Mouse (Mus musculus) midbrain, embryonic 13.5 days (tissue): ENCODE results near the gene Ebf1. TPM values are rescaled to one million over a fixed set of nuclear protein-coding genes. Genes with fewer than 3 reads are reported as not detected.

ENCODE experiments used
- ATAC-seq: fragments of 200-750 bp; cut with Nextera tagmentation; 2 replicates; pipeline ENCODE4 v1.8.0; 2017; ENCODE audit warnings: mild to moderate bottlenecking, moderate TSS enrichment, moderate library complexity
- H3K27ac ChIP-seq: fragments of 300-500 bp; sonication (generic); 2 replicates; pipeline ENCODE4 v1.5.1; 2015; ENCODE audit warnings: inconsistent platforms, mild to moderate bottlenecking, moderate library complexity
- H3K27me3 ChIP-seq: fragments of 300-500 bp; sonication (generic); 2 replicates; pipeline ENCODE4 v1.6.1; 2015; ENCODE audit warnings: mild to moderate bottlenecking, inconsistent platforms
- H3K36me3 ChIP-seq: fragments of 300-500 bp; sonication (generic); 2 replicates; pipeline ENCODE4 v1.6.1; 2015; ENCODE audit warnings: mild to moderate bottlenecking, inconsistent platforms
- H3K4me1 ChIP-seq: fragments of 300-500 bp; sonication (generic); replicated peaks from 2 replicates; pipeline ENCODE4 v1.6.1; 2015; ENCODE audit warnings: inconsistent platforms
- H3K4me2 ChIP-seq: fragments of 300-500 bp; sonication (generic); replicated peaks from 2 replicates; pipeline ENCODE4 v1.6.1; 2015; ENCODE audit warnings: moderate library complexity, mild to moderate bottlenecking, inconsistent platforms
- H3K4me3 ChIP-seq: fragments of 300-500 bp; sonication (generic); replicated peaks from 2 replicates; pipeline ENCODE4 v1.5.1; 2015; ENCODE audit warnings: mild to moderate bottlenecking, inconsistent platforms
- H3K9ac ChIP-seq: fragments of 300-500 bp; sonication (generic); replicated peaks from 2 replicates; pipeline ENCODE4 v1.6.1; 2015; ENCODE audit warnings: mild to moderate bottlenecking, inconsistent platforms
- H3K9me3 ChIP-seq: fragments of 300-500 bp; sonication (generic); 2 replicates; pipeline ENCODE4 v1.6.1; 2016; ENCODE audit warnings: mild to moderate bottlenecking, inconsistent platforms
- WGBS: fragments of 180-500 bp; shearing (Covaris S2); methylation state at CpG from one replicate; pipeline ENCODE4 v1.1.7; 2015; 5-methylcytosine and 5-hydroxymethylcytosine counted together
- polyA plus RNA-seq: library from polyadenylated mRNA; unstranded; fragments of >200 nt; fragmentation: Nextera tagmentation; extraction: Ambion mirVana; gene quantifications from 2 replicates; pipeline ENCODE4 v1.2.1, GENCODE M21; 2015

The Ebf1 gene
- polyA plus RNA-seq, 1 experiment from 2014 or later: 94.0 TPM

DNA sequence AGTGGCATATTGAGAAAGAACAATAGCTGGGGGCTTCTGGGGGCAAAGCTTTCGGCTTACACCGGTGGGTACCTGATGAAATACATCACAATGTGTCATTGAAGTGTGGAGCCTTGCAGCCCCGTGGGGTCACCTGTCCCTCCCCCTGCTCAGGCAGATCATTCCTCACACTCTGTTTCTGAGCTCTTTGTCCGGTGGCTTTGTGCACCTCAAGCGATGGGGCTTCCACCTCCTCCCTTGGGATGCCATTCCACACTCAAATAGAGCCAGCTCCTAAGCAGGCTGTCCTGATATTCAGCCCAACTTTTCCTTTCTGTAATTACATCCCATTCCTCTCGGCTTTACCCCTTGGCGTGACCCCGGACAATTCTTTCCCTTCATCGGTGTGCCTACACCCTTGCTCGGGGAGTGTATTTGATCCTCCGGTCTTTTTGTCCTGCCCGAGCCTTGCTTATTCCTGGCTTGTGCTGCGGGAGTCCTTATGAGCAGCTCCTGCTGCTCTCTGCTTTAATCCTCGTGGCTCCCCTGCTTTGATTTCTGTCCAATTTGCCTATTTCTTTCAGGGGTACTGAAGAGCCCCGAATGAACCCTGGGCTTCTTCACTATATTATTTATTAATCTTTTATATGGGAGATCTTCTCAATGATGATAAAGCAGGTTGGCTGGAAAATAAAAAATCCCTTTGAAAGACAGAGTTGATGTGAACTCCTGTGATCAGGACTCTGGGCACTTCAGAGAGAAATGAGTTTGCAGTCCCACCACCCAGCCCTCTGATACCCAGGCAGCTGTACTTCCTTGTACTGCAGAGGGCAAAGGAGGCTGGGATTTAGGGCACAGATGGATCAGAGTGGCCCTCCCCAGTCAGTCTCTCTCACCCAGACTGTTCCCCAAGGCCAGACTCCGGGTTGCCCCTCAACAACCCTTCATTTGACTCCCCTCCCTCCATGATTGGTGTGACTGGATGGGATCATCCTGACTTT lies 160.5 kb downstream of the Ebf1 start:
- 0 out of 2 replicates have a peak overlapping the region, but pooled peaks have one; percentile 4 for H3K9ac ChIP-seq
- H3K9me3 ChIP-seq: no peaks in the 10 kb centered on the region
- peak overlapping the region; percentile 59 for H3K27ac ChIP-seq
- ATAC-seq: peak; percentile 80
- H3K27me3 ChIP-seq: no peaks in the 10 kb centered on the region
- 0 out of 2 replicates have a peak overlapping the region, but pooled peaks have one; percentile 19 for H3K4me2 ChIP-seq
- H3K36me3 ChIP-seq: no peaks in the 10 kb centered on the region
- WGBS: 16% methylated on average over 16 of the region's 16 CpGs
- peaks cover 21% of the 10 kb centered on the region for H3K4me1 ChIP-seq
- H3K4me3 ChIP-seq: no peak overlapping the region

DNA sequence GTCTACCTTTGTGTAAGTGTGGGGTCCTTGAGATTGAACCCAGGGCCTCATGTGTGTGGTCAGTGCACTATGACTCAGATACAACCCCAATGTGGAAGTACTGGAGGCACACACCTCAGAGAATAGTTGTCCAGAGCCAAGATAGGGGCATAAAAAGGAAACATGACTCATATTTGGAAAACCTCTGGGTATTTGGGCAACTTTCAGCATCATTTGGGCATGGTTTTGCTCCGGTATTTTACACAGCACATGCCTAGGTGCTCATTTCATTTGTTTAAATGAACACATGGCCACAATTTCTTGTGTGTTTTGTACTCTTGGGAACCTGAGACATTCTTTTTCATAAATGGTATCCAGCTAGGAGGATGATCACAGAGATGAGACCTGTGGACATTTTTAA lies 161.9 kb downstream of the Ebf1 start:
- H3K27me3 ChIP-seq: no peaks in the 10 kb centered on the region
- H3K4me3 ChIP-seq: no peak overlapping the region
- no peaks in the 10 kb centered on the region for H3K36me3 ChIP-seq
- WGBS: 95% methylated on average over 1 of the region's 1 CpGs
- H3K9me3 ChIP-seq: no peaks in the 10 kb centered on the region
- no peak overlapping the region for H3K4me2 ChIP-seq
- no peak for ATAC-seq
- peaks cover 21% of the 10 kb centered on the region for H3K4me1 ChIP-seq
- no peak overlapping the region for H3K27ac ChIP-seq
- H3K9ac ChIP-seq: no peak overlapping the region

DNA sequence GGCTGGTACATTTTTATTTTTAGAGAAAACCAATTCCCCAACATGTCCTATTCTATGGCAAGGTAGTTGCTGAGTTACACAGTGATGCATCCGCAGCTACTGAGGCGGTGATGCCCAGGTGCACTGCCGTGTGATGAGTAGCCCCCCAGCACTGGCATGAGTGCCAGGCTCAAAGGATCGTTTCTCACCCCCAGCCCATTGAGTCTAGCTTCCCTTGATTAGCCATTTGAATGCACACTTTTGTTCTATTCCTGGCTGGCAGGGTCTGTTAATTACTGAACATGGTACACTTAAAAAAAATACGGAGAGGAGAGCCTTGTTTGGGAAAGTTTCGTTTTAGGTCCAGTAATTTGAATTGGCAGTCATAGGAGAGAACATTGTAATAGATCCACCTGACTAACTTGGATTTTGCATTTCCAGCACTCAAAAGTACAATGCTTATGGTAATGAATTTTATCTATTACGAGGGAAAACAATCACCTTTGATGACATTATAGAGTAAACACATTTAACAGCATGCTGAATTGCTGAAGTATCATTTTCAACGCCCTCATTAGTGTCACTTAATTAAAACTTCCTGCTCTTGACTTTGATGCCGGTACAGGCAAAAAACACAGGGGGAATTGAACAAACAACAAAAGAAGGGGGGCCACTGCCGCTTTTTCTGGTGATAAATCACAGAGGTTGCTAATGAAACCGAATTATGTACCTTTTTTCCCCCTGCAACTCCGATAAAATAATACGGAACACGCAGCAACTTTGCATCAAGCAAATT lies 167.3 kb downstream of the Ebf1 start:
- ATAC-seq: no peak
- WGBS: 71% methylated on average over 14 of the region's 14 CpGs
- peak overlapping the region; percentile 39; the same call in 1 of the 2 replicates for H3K27ac ChIP-seq
- H3K9ac ChIP-seq: no peak overlapping the region
- H3K9me3 ChIP-seq: no peaks in the 10 kb centered on the region
- H3K4me1 ChIP-seq: peaks cover 19% of the 10 kb centered on the region
- H3K4me2 ChIP-seq: no peak overlapping the region
- no peak overlapping the region for H3K4me3 ChIP-seq
- H3K27me3 ChIP-seq: no peaks in the 10 kb centered on the region
- no peaks in the 10 kb centered on the region for H3K36me3 ChIP-seq

DNA sequence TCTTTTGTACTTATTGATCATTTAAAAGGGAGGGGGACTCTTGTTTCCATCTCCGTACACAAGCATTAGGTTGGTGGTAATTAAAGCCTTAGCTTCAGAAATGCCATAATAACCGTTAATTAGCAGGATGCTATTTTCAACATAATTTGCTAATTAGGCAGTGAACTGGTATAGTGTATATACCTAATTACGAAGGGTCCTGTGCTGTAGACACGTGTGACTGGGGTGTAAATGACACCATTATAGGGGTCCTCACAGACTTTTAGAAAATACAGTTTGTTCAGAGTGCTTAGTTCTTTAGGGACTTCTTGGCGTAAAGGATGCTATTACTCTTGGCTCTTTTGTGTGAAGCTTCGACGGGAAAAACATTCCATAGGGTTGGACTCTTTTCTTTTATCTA lies 167.9 kb downstream of the Ebf1 start:
- no peak overlapping the region for H3K9ac ChIP-seq
- H3K27me3 ChIP-seq: no peaks in the 10 kb centered on the region
- H3K4me1 ChIP-seq: peaks cover 19% of the 10 kb centered on the region
- no peaks in the 10 kb centered on the region for H3K36me3 ChIP-seq
- no peak overlapping the region for H3K4me2 ChIP-seq
- peak; percentile 60; the same call in 1 of the 2 replicates for ATAC-seq
- H3K4me3 ChIP-seq: no peak overlapping the region
- no peak overlapping the region for H3K27ac ChIP-seq
- WGBS: 37% methylated on average over 7 of the region's 7 CpGs
- no peaks in the 10 kb centered on the region for H3K9me3 ChIP-seq

DNA sequence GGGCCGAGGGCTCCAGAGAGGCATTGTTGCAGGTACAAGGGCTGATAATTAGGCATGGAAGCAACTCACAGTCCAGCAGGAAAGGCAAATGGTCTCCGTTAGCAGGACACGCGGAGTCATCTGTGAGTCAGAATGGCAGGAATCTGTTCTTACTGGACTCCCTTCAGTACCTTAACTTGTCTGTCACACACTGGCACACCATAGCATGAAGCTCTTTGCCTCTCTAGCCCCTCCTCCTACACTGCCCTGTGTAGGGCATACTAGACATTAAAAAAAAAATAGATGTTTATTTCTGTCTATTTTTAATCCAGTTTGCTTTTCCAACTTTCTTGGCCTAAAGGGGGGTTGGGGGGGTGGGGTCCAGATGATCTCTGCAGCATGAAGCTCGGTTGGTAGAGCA lies 168.4 kb downstream of the Ebf1 start:
- H3K9me3 ChIP-seq: no peaks in the 10 kb centered on the region
- peaks cover 19% of the 10 kb centered on the region for H3K4me1 ChIP-seq
- no peak overlapping the region for H3K9ac ChIP-seq
- no peak overlapping the region for H3K4me3 ChIP-seq
- WGBS: 29% methylated on average over 5 of the region's 5 CpGs
- peak overlapping the region; percentile 32; the same call in 1 of the 2 replicates for H3K27ac ChIP-seq
- H3K36me3 ChIP-seq: no peaks in the 10 kb centered on the region
- peak; percentile 76; the same call in 1 of the 2 replicates for ATAC-seq
- no peak overlapping the region for H3K4me2 ChIP-seq
- H3K27me3 ChIP-seq: no peaks in the 10 kb centered on the region

DNA sequence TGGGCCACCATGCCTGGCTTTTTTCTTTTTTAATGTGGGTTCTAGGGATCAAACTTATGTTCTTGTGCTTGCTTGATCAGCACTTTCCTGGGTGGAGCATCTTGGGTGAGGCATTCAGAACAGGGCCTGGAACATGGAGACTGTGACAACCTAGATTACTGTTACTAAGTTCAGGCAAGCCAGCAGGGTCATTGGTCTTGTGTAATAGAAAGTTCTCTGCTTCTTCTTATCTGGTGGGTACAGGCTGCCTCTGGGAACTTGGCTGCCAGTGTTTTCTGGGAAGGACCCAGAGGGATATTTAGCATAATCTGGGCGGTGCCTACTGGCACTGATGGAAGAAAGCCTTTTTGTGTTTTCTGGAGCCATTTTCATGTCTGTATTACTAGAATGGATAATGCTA lies 170.9 kb downstream of the Ebf1 start:
- Histone ChIP-seq H3K36me3 (no peaks in the 10 kb centered on the region), H3K4me2 (no peak overlapping the region), H3K27ac (no peak overlapping the region), H3K27me3 (no peaks in the 10 kb centered on the region), H3K4me1 (peaks cover 34% of the 10 kb centered on the region), H3K9me3 (no peaks in the 10 kb centered on the region), H3K4me3 (no peak overlapping the region), H3K9ac (no peak overlapping the region)
- ATAC-seq: no peak
- 86% methylated on average over 1 of the region's 1 CpGs for WGBS

DNA sequence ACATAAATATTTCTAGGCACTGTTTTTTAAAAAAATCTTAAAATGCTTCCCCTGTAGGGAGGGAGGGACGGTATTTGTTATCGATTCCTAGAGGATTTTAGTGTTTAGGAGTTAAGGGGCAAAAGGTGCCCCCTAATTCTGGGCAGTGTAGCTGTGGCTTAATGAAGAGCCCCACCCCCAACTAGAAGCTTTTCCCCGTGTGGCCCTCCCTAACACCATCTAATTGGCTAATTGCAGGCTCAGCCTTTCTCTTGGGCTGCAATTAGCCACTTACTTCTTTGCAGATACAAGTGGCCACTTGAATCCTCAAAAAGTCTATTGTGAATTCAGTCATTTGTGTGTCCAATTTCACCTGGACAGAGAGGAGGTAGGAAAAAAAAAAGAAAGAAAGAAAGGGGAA lies 175.7 kb downstream of the Ebf1 start:
- H3K27ac ChIP-seq: no peak overlapping the region
- peaks cover 25% of the 10 kb centered on the region for H3K4me1 ChIP-seq
- peaks cover 3% of the 10 kb centered on the region; the same call in 1 of the 2 replicates for H3K27me3 ChIP-seq
- 6% methylated on average over 3 of the region's 3 CpGs for WGBS
- H3K4me2 ChIP-seq: no peak overlapping the region
- H3K9ac ChIP-seq: no peak overlapping the region
- no peaks in the 10 kb centered on the region for H3K36me3 ChIP-seq
- H3K4me3 ChIP-seq: no peak overlapping the region
- H3K9me3 ChIP-seq: no peaks in the 10 kb centered on the region
- no peak for ATAC-seq

DNA sequence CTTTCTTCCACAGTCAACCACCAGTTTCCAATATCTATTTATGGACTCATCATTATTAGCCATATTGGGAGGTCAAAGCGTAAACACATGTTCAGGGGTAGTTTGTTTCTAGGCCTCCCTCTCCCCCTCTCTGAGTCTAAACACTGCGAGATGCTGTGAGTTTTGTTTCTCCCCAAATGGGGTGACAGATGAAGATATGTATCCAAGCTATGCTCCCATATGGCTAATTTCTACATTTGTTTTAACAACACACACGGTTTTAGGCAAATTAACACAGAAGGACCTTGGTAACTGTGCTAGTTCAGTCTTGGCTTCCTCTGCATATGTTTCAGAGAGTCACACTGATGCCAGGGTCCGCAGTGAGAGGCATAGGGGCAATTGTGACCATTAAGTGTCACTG lies 177.8 kb downstream of the Ebf1 start:
- Histone ChIP-seq H3K27me3 (peaks cover 3% of the 10 kb centered on the region; the same call in 1 of the 2 replicates), H3K9me3 (no peaks in the 10 kb centered on the region), H3K4me1 (peaks cover 35% of the 10 kb centered on the region), H3K4me3 (no peak overlapping the region), H3K36me3 (no peaks in the 10 kb centered on the region), H3K9ac (no peak overlapping the region), H3K27ac (no peak overlapping the region), H3K4me2 (no peak overlapping the region)
- ATAC-seq: no peak
- 96% methylated on average over 4 of the region's 4 CpGs for WGBS

DNA sequence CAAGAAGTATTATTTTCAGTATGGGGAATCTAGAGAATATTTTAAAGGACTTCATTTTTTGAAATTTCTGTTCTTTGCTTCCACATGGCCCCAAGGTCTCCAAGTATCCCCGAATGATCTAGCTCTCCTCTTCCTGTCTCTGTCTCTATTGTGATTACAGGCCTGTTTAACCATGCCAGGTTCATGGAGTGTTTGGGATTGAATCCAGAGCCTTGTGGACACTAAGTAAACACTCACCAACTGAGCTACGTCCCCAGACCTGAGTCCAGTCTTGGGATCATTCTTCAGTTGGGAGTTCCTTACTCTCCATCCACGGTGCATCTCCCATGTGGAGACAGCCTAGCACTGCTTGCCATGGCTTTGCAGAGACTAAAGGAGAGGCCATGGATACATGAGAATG lies 178.7 kb downstream of the Ebf1 start:
- H3K27me3 ChIP-seq: peaks cover 3% of the 10 kb centered on the region; the same call in 1 of the 2 replicates
- H3K9ac ChIP-seq: no peak overlapping the region
- no peak overlapping the region for H3K27ac ChIP-seq
- H3K4me3 ChIP-seq: no peak overlapping the region
- WGBS: 92% methylated on average over 3 of the region's 3 CpGs
- no peak overlapping the region for H3K4me2 ChIP-seq
- ATAC-seq: no peak
- peaks cover 43% of the 10 kb centered on the region for H3K4me1 ChIP-seq
- H3K36me3 ChIP-seq: no peaks in the 10 kb centered on the region
- H3K9me3 ChIP-seq: no peaks in the 10 kb centered on the region

DNA sequence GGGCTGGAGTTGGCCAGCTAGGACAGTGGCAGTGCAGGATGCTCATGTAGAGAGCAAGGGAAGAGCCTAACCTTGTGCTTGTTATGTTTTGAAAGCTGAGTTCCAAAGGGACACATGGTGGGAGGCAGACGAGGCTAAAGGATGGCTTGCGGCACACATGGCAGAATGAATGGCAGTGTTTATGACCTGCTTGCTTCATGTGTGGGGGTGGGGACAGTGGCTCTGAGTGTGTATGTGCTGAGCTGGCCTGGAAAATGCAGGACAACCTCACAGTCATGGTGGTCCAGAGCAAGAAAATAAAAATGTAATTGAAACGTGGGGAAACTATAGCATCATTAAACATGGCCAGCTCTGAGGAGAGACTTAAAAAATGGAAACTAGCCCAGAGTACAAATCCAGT lies 181.2 kb downstream of the Ebf1 start:
- peaks cover 35% of the 10 kb centered on the region for H3K4me1 ChIP-seq
- H3K27ac ChIP-seq: no peak overlapping the region
- no peaks in the 10 kb centered on the region for H3K9me3 ChIP-seq
- no peaks in the 10 kb centered on the region for H3K36me3 ChIP-seq
- ATAC-seq: no peak
- H3K9ac ChIP-seq: no peak overlapping the region
- H3K4me3 ChIP-seq: no peak overlapping the region
- H3K27me3 ChIP-seq: peaks cover 3% of the 10 kb centered on the region; the same call in 1 of the 2 replicates
- H3K4me2 ChIP-seq: no peak overlapping the region
- 79% methylated on average over 3 of the region's 3 CpGs for WGBS

DNA sequence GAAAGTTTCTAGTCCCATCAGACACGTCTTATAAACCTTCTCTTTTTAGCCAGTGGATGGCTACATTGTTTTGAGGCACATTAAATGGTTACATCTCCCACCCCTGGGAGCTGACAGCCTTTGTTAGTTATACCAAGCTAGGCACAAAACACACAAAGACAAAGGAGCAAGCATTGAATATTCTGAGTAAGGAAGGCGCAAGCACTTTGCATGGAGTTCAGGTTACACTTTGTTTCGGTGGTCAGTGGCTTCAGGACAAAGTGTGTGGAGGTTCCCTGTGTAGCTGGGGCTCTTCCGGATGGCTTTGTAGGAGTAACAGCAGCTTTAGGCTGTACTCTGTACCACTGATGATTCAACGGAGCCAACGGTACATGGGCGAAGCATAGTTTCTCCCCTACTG lies 186.9 kb downstream of the Ebf1 start:
- Histone ChIP-seq H3K9me3 (no peaks in the 10 kb centered on the region), H3K27ac (no peak overlapping the region), H3K36me3 (no peaks in the 10 kb centered on the region), H3K27me3 (no peaks in the 10 kb centered on the region), H3K4me2 (no peak overlapping the region), H3K4me1 (peaks cover 42% of the 10 kb centered on the region), H3K4me3 (no peak overlapping the region), H3K9ac (no peak overlapping the region)
- WGBS: 75% methylated on average over 7 of the region's 7 CpGs
- ATAC-seq: no peak

DNA sequence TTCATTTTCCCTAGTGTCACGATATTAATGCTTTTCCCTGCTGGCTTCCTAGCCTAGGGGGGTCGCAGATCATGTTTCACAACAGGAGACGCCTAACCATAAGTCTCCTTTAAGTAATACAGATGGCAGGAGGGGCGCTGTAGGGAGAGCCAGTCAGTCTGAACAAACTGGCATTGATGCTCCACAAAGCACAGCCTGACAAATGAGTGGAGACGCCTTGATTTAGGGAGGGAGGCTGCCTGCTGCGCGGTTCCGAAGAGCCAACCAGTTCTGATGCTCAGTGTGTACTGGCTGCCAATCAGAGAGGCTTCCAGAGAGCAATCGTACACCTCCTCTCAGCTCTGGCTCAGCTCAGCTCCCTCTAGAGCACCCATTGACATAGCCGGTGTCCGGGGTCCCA lies 189.5 kb downstream of the Ebf1 start:
- H3K36me3 ChIP-seq: no peaks in the 10 kb centered on the region
- peaks cover 23% of the 10 kb centered on the region for H3K4me1 ChIP-seq
- no peak overlapping the region for H3K4me3 ChIP-seq
- peak; percentile 71; the same call in 1 of the 2 replicates for ATAC-seq
- H3K27me3 ChIP-seq: no peaks in the 10 kb centered on the region
- no peaks in the 10 kb centered on the region for H3K9me3 ChIP-seq
- H3K9ac ChIP-seq: no peak overlapping the region
- H3K4me2 ChIP-seq: peak overlapping the region; percentile 13
- peak overlapping the region; percentile 19; the same call in 1 of the 2 replicates for H3K27ac ChIP-seq
- 14% methylated on average over 11 of the region's 11 CpGs for WGBS
